Mouse (Mus musculus): ENCODE measurements around the gene Kcnj8.

The Kcnj8 gene

GRCm38 (mm10) chr6:142571055-142571618, at the start of gene Kcnj8:
TSS of gene Kcnj8 (minus strand) at chr6:142571614.
- peak; percentile 45 to 51 for DNase-seq

DNA sequence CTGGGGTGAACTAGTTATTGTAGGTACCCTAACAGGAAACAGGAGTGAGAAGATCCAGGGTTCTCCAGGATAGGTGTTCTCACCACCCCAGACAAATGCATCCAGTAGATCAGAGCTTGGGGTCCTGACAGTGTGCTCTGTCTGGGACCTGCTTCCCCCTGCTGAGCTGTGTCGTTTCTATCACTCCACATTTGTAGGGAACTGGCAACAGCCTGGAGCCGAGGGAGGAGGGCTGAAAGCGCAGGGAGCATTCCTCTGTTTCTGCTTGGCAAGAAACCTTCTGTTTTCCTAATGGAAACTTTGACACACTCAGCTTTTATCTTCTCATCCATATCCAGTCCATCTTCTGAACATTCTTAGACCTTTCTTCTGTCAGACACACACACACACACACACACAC, 45.2 kb upstream of the Kcnj8 start:
- no peak for DNase-seq

- DNase-seq: no peak
These were observed 42.9 kb upstream of the Kcnj8 start for GRCm38 (mm10) chr6:142614324-142614723.

GRCm38 (mm10) chr6:142612366-142612765, 41.0 kb upstream of the Kcnj8 start:
- DNase-seq: no peak

- DNase-seq: no peak
These were observed 38.3 kb upstream of the Kcnj8 start for GRCm38 (mm10) chr6:142609401-142610373.

DNA sequence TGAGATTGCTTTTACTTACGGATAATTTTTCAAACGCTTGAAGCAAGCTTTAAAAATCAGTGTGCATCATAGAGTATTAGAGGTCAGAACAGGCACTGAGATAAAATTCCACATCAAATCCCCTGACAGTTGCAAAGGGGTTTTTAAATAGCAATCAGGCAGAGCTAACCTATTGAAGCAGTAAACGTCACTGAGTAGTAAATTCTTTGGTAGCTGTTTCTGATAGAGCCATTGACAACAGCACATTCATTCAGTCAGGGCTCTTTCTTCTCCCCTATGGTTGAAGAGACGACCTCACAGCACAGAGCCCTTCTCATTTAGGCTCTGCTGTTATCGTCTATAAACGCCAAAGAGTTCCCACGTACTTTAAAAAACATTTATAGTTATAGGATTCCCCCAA, 35.7 kb upstream of the Kcnj8 start:
- no peak for DNase-seq

GRCm38 (mm10) chr6:142602772-142603171, 31.4 kb upstream of the Kcnj8 start:
- no peak for DNase-seq

DNA sequence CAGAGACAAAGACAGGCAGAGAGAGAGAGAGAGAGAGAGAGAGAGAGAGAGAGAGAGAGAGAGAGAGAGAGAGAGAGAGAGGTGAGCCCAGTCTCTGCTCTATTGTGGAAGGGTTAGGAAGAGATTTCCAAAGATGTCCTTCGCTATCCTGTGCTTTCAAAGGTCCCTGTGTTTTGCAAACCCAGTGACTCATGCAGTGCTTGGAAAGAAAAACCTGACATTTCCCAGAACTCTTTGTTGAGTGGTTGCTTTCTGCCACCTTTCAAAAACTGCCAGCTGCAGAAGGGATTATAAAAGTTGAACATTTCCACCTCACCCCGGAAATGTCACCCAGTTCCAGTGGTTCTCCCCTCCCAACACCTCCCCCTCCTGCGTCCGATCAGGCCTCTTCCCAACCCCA, 7.4 kb upstream of the Kcnj8 start:
- no peak for DNase-seq

DNA sequence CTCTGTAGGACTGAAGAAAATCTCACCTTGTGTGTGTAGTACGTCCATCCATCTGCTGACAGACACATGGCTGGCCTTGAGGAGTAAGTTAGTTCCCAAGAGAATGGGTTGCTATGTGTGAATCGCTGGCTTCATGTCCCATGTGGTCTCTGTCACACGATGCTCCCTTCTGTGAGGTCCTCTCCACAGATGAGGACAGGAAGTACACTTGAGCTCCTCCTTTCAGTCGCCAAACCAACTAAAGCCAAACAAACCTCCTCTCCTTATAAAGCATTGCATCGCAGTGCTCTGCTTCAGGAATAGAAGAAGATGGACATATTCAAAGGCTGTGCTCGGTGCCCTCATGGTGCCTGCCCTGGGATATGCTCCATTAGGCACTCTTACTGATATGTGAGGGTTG, 6.4 kb upstream of the Kcnj8 start:
- DNase-seq: no peak

- DNase-seq: no peak
These were observed 1.5 kb upstream of the Kcnj8 start for GRCm38 (mm10) chr6:142572876-142573275.

DNA sequence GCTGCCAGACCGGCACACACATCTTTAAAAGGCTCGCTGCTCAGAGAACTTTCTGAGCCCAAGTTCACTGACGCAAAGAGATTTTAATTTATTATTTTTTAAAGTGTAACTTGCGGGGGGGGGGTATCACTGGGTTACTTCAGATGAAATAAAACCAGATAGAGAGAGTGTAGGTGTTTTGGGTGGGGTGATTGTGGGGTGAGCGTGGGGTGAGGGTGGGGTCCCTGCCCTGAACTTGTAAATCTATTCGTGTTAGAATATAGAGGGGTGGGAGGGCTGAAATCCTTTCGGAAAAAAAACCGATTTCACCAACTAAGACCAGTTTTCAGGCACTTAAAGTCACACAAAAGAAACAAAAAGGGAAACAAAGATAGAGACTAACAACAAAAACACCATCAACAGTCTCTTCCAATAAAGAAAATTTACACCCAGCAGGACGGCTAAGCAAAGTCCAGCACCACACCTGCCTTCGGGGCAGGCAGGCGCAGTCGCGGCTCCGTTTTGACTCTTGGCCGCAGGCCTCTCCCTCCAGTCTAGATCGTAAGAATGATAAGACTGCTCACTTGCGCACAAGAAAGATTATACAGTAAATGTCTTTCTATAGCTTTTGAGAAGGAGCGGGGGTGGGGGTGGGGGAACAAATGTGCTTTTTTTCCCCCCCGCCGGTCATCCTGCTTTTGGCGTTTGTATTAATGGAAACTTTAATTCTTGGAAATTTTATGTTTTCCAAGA, 381 bp upstream of the Kcnj8 start:
- peak in 1 of 2 experiments; percentile 22 for DNase-seq

- no peak for DNase-seq
These were observed 1.2 kb downstream of the Kcnj8 start for GRCm38 (mm10) chr6:142570046-142570770.

DNA sequence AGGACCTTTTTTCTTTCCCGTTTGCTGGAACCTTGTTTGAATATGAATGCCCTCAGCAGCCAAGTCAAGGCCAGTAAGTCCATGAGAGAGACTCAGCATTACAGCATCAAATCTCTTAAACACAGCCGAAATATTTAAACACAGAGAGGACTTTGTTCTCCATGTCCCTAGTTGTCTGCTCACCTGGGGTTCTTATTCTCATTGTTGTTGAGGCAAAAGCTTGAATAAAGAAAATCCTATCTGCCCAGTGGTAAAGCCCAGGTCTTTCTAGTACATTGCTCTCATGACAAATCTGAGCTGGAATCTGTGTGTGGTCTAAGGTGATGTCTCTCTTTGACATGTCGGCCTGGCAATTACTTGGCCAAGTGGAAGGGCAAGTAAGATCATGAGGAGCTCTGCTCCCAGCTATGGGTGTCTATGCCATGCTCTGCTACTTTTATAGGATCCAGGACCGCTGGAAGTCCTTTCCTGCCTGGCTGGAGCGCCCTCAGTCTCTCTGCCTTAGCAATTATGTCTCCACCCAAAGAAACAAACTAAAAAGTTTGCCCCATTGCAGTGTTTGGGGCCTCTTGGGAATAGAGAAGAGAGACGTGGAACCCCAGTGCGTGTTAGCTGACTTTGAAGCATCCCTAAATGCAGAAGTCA, 2.6 kb downstream of the Kcnj8 start:
- no peak for DNase-seq

GRCm38 (mm10) chr6:142567452-142567851, 4.0 kb downstream of the Kcnj8 start:
- peak; percentile 34 to 73 for DNase-seq

- peak in 1 of 2 experiments; percentile 33 for DNase-seq
These were observed 6.7 kb downstream of the Kcnj8 start for GRCm38 (mm10) chr6:142564746-142565145.

DNA sequence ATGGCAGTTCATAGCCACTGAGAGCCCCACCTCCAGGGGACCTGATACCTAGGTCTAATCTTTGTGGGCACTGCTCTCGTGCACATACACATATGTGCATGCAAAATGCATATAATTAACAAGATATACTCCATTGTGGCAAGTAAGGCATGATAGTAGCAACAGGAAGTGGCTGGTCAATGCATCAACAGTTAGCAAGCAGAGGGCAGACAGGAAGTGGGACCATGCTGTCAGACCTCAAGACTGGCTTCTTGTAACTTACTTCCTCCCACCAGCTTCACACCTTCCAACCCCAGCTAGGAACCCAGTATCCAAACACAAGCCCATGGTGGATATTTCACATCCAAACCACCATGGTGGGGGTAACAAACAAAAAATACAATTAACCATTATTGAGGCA, 10.3 kb downstream of the Kcnj8 start:
- no peak for DNase-seq

DNA sequence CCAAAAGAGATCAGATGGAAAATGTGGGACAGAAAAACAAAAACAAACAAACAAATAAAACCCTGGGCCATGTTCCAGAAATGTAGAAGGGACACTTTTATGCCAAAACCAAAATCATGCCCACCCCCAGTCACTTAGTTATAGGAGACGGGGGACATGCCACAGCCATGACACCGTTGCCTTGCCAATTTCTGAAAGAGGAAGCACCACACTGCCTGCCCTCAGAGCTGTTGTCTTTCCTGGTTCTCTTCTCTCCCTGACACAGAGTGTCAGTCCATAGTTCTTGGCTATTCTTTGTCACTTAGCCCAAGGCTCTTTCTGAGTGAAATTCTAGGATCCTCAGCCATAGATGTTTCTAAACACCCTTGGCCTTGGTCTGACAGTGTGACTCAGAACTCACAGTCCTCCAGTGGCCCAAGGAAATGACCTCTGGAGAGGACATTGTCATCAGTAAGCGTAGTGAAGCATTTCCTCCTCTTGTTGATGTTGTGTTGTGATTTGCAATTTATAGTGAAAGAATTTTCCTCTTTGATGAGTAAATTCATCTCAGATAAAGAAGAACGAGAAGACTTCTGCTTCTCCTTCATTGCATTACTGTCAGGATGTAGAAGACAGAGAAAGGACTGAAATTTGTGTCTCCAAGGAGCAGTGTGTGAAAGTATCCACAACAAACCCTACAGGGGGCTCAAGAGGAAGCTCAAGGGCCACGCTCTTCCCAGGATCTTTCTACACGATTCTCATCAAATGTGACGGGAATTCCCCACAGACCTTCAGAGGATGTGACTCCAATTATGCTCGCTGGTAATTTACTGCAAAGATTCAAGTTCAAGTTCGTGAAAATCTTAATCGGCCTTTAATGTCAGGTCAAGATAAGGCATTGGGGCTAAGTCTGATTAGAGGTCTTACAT, 12.4 kb downstream of the Kcnj8 start:
- no peak for DNase-seq

- peak in 1 of 2 experiments; percentile 52 for DNase-seq
These were observed 13.3 kb downstream of the Kcnj8 start for GRCm38 (mm10) chr6:142558076-142558475.

DNA sequence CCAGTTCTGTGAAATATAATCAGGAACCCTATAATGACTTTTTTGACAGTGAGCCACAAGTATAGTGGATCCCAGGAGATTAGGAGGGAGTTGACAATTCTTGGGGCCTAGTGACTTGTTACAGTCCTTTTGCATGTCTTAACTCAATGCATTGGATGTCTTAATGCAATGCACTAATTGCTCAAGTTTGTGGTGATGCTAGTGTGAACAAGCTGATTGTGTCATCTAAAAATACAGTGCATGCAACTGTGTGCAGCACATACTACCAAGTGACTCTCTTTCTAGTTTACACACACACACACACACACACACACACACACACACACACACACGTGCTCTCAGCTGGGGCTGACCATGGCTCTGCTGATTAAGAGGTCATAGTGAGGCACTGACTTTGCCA, 15.4 kb downstream of the Kcnj8 start:
- DNase-seq: no peak

GRCm38 (mm10) chr6:142551482-142551881, 19.9 kb downstream of the Kcnj8 start:
- no peak for DNase-seq

DNA sequence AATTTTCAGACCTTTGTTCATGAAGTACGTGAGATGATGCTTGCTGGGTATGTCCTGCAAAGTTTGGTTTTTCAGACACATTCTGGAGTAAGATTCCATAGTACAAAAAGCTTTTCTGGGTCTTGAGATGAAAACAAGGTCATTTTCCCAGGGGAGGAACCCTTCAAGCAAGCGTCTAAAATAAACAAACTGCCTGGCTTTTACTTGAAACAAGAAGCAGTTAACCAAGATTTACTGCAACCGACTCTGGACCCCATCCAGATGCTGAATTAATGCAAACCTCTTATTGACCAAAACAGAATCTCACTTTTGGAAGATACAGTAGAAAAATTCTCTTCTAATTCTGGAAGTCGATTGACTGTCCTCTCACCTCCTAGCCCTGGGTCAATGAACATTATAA, 20.5 kb downstream of the Kcnj8 start:
- DNase-seq: no peak

Measured in kidney, adult 8-10 months (tissue).